Mouse (Mus musculus) olfactory bulb, adult 2 months (tissue): ENCODE results near the gene Impg2.

Source experiments
- CTCF ChIP-seq: fragments of 200-500 bp; IDR thresholded peaks from 2 replicates; pipeline ENCODE4 v1.5.1; 2012; ENCODE audit warnings: low read depth, mild to moderate bottlenecking, low read length, moderate library complexity; ENCODE audit not compliant: insufficient read depth
- POLR2A ChIP-seq: fragments of 200-500 bp; IDR thresholded peaks from 2 replicates; pipeline ENCODE4 v1.6.1; 2012; ENCODE audit warnings: mild to moderate bottlenecking, low read depth, low read length, moderate library complexity; ENCODE audit not compliant: insufficient read depth

- TF ChIP-seq CTCF: no peak
- TF ChIP-seq POLR2A: no peak
These were observed 41.9 kb downstream of the Impg2 start for GRCm38 (mm10) chr16:56246031-56246430.
